Mouse (Mus musculus): ENCODE measurements at regions not wholly inside any gene's neighbourhood (a gene's known extent, or its start where the extent isn't known, plus 50 kb on each side); places are given as distances from the start of the nearest gene placed in this dataset.

DNA sequence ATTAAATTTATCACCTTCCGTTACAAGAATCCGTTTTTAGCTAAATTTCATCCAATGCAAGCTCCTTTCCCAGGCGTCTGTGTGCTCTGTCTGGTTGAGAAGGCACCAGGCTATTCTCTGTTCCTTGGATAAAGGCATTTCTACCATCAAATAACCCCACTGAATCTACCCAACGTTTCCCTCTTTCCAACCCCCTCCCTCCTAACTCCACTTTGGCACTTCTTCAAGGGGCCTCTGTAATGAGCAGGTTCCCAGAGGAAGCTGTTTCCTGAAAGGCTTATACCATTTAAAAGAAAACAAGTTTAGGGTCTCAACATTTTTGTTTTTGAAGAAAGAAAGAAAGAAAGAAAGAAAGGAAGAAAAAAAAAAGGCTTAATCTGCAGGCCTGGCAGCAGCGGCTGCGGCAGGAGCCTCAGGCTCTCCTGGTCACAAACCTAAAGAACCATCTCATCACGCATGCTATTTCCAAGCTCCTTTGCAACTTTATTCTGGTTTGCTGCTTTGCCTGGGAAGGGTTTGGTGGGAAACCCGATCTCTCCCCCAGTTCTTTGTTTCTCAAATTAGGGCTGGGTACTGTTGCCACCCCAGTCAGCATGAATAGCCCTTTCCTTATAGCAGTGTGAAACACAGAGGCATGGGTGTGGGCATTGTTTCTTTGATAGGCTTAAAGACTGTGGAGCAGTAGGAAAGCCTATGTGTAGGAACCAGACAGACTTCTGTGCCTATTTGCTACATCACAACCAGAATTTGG lies 160.5 kb upstream of the Tnc start:
- no peak for DNase-seq (ENCODE audit: low spot score in 2 of 2)

DNA sequence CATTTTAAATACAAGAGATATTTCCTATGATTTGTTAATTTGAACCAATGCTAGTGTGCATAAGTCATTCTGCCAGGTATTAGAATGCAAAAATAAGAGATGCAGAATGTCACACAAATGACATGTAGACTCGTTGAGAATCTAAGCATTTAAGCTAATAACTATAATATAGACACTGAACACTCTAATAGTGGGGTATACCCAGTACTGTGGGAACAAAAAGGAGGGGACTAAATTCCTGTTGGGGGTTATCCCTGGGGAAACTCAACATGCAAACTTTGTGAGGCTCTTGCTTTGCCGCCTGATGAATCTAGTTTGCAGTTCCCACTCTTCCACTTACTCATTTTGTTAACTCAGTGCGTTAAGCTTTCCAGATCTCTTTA lies 154.0 kb upstream of the Tnc start:
- no peak for DNase-seq (ENCODE audit: low spot score in 2 of 2)

DNA sequence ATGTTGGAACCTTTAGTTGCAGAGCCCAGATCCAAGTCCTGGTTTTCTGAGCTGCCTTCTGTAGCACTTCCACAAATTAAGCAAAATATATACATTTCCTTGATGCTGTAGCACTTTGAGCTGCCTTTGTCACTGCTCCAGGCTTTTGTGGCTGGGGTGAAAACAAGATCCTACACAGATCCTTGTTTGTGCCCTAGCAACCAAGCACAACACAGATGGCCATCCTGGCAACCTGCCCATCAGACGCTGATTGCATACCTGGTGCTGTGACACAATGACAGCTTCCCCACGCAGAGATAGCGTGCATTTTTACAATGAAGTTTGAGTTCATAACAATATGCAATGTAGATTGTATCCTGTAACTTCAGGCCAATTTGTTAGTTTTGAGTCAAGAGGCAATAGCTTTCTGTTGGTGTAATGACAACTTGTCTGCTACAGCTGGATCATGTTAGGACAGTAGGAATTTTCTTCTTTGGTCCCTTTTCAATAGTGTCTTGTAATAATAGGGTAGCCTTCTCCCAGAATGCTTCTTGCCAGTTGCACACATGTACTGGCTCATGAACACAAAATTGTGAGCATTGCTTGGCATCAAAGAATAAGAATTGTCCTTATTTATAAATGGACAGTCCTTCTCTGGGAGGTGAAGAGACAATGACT lies 153.5 kb upstream of the Tnc start:
- peak; percentile 24 to 60 for DNase-seq (ENCODE audit: low spot score in 2 of 2)

DNA sequence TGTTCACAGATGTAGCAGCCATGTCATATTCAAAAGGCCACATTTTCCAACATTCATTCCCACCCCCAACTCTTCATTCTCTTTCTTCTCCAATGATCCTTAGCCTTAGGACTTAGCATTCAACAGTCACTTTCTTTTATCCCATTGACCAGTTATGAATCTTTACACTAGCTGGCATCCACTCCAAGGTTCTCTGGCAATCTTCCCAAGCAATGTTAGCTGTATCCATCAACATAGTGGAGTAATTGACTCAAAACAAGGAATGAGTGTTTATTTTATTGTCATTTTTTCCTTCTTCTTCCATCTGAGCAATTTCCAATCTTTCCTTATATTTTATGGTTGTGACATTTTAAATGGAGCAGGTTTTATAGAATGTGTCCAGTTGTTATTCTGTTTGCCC lies 138.2 kb upstream of the Tnc start:
- no peak for DNase-seq (ENCODE audit: low spot score in 2 of 2)

DNA sequence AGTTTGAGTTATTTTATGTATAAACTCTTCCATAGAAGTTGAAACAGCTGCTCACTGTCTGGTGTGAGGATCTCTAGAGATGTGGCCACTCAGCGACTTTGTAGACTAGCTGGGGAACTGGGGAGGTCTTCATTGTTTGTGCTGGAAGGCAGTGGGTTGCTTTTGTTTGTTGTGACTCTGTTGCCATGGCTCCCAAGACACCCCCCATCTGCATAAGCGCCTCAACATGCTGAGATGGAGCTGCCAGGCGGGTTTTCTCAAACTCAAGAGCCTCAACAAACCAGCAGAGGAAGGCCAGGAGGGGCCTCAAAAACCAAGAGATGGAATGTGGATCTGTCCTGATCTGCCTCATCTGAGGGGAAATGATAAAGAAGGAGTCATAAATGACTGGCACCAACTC lies 129.1 kb upstream of the Tnc start:
- DNase-seq (ENCODE audit: low spot score in 2 of 2) = no peak

DNA sequence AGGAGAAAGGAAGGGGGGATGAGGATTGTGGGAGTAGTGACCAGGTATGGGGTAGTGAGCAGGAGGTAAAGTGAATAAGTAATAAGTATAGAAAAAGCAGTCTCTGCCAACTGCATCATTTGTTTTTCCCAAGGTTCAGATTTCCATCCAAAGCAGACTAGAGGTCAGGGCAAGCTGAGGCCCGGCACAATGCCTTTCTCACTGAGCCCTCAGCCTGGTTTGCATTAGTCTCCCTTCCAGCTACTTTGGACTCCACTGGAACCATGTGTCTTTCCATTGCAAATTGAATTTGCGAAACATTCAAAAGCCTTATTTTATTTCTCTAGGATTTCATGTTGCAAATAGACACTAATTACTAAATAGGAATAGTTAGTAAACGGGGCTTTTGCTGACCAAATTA lies 124.7 kb upstream of the Tnc start:
- DNase-seq (ENCODE audit: low spot score in 2 of 2) = no peak

DNA sequence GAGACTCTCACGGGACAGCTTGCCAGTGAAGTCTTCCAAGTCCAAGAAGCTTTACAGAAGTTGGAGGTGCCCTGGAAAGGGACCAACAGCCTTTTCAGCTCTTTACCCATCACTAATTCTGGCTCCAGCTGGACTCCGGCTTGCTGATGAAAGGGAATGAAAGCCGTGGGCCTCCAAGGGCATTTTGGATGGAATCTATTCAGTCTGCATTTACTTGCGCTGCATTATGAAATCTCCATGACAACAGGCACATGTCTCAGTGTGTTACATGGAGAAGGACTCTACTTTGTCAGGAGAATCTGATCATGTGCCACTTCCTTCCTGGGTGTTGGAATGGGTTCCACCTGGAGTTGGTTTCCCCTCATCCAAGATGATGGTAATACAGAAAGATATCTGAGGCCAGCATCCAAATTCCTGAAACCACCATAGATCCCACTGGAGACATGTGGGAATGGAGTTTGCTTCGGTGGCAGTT lies 102.2 kb upstream of the Tnc start:
- DNase-seq (ENCODE audit: low spot score in 2 of 2) = no peak

DNA sequence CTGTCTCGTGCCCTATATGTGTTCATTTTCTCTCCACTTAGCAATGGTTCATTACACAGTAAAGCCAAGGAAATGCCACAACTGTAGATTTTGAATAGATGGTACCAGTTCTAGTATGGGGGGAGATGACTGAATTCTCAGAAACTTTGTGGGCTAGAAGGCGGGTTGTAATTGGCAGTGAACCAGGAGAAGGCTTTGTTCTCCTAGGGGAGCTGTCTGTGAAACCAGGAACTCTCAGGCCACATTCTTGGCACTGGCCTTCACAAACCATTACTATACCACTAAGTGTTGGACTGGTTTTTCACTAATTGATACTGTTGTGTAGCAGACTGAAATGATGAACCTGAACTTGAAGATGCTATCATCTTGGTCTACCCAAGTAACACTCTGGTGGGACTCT lies 99.1 kb upstream of the Tnc start:
- no peak for DNase-seq (ENCODE audit: low spot score in 2 of 2)

DNA sequence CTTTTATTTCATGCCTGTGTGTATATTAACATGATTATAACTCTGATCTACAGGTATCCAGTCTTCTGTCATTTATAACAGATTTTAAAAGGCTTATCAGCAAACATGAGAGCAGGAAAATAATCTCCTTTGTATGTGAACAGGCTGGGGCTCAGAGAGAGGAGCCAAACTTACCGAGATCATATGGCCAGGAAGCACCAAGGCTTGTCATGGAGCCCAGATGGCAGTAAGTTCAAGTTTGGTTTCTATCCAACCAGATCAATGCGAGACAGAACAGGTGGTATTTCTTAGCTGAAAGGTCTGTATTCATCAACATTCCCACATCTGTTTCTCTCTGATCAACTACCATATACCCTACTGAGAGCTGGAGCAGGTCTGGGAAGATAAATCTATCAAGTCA lies 96.1 kb upstream of the Tnc start:
- no peak for DNase-seq (ENCODE audit: low spot score in 2 of 2)

DNA sequence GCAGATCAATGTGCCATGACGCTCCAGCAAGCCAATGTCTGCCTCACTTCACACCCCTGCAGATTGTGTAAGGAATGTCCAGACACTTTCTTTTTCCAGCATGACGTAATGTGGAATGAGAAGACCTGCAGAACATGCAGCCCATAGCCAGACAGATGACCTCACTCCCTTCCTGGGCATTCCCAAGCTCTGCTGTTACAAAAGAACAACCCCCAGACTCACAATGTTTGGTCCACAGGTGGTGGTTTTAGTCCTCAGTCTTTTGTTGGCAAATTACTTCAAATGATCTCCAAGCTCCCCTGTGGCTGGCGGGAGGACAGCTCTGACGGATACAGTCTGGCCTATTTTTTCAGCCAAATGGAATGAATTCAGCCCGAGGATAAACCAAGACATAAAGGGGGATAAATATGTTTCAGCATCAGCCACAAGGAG lies 95.6 kb upstream of the Tnc start:
- peak in 1 of 2 experiments; percentile 20 for DNase-seq (ENCODE audit: low spot score in 2 of 2)

DNA sequence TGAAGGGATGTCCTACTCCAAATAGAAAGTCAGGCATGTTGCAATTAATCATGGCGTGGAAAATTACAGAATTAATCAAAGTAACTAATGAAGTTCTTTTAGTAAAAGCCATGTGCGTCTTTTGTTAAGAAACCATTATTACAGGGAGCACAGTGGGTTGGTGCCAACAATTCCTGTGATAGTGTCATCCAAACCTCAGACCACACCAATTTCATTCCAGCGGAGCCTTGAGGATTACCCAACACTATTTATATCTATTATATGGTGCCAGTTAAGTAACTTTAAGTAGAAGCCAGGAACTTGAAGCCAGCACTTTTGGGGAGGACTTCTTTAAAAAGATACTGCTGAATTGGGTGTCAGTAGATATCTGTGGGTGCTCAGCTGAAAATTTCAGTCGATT lies 93.0 kb upstream of the Tnc start:
- no peak for DNase-seq (ENCODE audit: low spot score in 2 of 2)

DNA sequence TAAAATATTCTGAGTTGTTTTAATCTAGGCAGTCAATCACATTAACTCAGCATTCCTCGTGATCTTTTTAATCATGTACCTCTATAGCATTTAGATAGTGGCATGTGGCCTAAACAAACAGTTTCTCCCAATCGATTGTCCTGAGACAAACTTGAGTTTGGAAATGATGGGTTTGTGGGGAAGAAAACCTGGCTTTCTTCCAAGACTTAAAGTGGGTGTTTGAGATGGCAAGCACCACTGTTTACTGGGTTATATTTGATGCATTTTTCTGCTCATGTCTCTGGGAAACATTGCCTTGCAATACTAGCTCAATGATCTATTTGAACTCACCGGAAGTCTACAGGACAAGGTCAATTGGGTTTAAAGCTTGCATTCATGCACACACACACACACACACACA lies 88.2 kb upstream of the Tnc start:
- no peak for DNase-seq (ENCODE audit: low spot score in 2 of 2)

DNA sequence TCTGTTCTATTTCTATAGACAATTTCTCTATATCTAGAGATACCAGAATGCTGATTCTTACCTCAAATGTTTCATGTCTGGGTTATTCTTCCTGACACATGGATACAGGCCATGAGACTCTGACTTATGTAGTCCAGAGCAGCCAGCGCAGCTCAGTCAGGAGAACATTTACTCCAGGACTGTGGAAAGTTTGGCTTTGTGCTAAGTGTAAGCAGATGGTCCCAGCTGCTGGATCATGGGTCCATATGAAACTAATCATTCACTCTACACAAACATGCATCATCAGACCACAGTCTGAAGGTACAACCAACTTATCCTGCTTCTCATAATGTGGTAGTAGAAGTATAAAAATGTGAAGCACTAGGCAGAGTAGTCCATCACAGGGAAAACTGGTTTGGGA lies 82.5 kb upstream of the Tnc start:
- no peak for DNase-seq (ENCODE audit: low spot score in 2 of 2)

DNA sequence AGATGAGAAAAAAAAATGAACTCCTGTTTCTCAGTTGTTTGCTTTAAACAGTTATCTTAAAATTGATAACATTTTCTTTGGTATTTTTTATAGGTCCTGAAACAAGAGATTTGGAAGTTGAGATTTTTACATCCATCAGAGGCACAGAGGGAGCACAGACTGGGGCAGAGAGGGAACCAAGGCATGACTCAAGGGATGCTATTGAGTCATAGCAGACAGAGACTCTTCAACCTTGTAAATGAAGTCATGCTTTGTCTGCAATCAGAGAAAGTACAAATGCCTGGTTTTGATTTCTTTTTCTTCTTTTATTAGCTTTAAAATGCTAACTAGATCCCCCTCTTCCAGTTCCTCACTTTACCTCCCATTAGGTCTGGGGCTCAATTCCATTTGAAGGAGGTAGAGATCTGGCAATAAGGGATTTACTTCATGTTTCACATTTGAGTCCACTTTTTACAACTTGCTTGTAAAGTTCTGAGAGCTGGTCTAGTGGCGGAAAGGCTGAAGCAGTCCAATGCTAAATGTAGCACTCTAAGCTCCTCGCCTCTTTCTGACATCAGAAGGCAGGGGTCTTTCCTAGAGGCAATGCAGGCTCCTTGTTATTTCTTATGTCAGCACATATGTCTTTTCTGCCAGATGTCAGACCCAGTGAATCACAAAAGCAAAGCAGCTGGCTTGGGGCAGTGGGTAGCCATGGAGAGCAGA lies 77.7 kb upstream of the Tnc start:
- DNase-seq (ENCODE audit: low spot score in 2 of 2) = no peak

DNA sequence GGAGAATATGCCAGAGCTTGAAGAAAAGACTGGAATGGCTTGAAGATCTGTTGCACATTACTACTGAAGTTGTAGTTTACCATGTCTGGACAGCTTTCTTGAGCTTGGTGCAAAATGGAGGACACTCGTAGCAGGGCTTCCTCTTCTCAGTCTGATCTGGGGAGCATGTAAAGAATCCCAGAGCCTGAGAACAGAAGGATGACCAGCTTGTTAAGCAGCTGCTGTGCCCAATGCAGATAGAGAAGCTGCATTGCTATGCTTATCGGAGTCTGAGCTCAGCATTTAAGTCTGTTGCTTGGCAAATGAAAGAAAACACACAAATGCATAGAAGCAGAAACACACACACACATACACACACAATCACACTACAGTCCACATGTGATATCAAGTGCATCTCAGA lies 76.9 kb upstream of the Tnc start:
- no peak for DNase-seq (ENCODE audit: low spot score in 2 of 2)

DNA sequence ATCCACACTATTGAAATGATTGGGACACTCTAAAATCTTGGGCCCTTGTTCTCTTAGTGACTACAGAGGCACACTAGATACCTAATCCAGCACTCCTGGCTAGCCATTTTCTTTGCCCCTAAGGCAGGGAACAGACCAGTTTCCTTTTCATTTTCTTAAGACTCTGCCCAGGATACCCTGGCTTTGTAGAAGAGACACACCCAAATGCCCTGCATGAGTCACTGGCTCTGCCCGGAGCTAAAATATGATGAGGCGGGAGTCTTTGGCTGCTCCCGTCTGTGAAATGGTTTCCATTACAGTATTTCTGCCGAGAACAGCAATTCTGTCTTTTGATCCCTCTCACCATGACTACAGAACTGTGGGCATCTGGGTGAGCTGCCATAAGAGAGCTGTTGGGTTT lies 51.4 kb upstream of the Tnc start:
- no peak for DNase-seq (ENCODE audit: low spot score in 2 of 2)

Measured in urinary bladder, postnatal 4 days (tissue).